Mouse (Mus musculus) MEL (cell line): Measurements from ENCODE around the gene Anapc13.

Source experiments
- CHD1 ChIP-seq: IDR thresholded peaks from 2 replicates; pipeline ENCODE4 v1.6.1; 2012; ENCODE audit warnings: low read depth, mild to moderate bottlenecking, inconsistent platforms, low read length, improper control_type of control experiment
- CTCF ChIP-seq, 3 experiments: IDR thresholded peaks in 2 of 3; conservative IDR thresholded peaks in 1 of 3; 2 replicates each; pipeline ENCODE4 v1.5.1; 2011 to 2012; ENCODE audit warnings: low read length in 3 of 3, low read depth in 2 of 3, mild to moderate bottlenecking in 2 of 3, improper control_type of control experiment in 1 of 3, inconsistent platforms in 1 of 3, mixed read lengths in 1 of 3, moderate library complexity in 1 of 3; ENCODE audit not compliant: control insufficient read depth in 1 of 3, insufficient read depth in 1 of 3, poor library complexity in 1 of 3, severe bottlenecking in 1 of 3
- HCFC1 ChIP-seq: IDR thresholded peaks from 2 replicates; pipeline ENCODE4 v1.6.1; 2012; ENCODE audit warnings: low read depth, mild to moderate bottlenecking, inconsistent platforms, low read length, improper control_type of control experiment, moderate library complexity
- MAZ ChIP-seq: IDR thresholded peaks from 2 replicates; pipeline ENCODE4 v1.6.1; 2012; ENCODE audit warnings: low read depth, mild to moderate bottlenecking, inconsistent platforms, low read length, improper control_type of control experiment
- POLR2AphosphoS5 ChIP-seq: IDR thresholded peaks from 2 replicates; pipeline ENCODE4 v1.6.1; 2012; ENCODE audit warnings: low read depth, borderline replicate concordance, mild to moderate bottlenecking, inconsistent platforms, low read length, moderate library complexity, mixed read lengths
- USF1 ChIP-seq: IDR thresholded peaks from 2 replicates; pipeline ENCODE4 v1.6.1; 2014; ENCODE audit warnings: low read depth, mild to moderate bottlenecking, inconsistent platforms, low read length, improper control_type of control experiment, moderate library complexity

DNA sequence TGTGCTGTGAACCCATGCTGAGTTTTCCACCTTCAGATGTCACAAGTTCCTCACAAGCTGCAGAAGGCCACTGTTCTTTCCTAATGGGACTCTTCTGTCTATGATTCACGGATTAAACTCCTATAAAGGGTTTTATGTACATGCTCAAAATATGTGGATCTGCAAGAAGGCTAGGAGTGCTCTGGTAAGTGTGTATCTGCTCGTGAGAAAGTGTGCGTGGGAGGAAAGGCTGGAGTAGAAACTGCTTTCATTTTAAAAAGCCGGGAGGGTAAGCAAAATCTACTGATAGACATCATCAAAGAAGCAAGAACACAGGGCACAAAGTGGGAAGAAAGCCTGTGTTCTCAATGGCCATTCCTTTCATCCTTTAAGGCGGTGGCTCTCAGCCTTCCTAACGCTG, 20.9 kb downstream of the Anapc13 start:
- TF ChIP-seq POLR2AphosphoS5 (no peak), USF1 (no peak), CHD1 (no peak), HCFC1 (no peak), MAZ (no peak), CTCF (IDR thresholded peaks at IDR 0.05 in 2 of 3, conservative IDR thresholded peaks at IDR 0.05 in 1 of 3; ENCODE audit: control insufficient read depth in 1 of 3, insufficient read depth in 1 of 3, low read depth in 2 of 3, low read length in 3 of 3, poor library complexity in 1 of 3, severe bottlenecking in 1 of 3) (no peak)
